Mouse (Mus musculus) myocyte (in vitro differentiated cells): ENCODE data around the gene Xrcc3. TPM values are rescaled to one million over a fixed set of nuclear protein-coding genes. Genes with fewer than 3 reads are reported as not detected.

Experiments used
- H3K27me3 ChIP-seq: one replicate; pipeline ENCODE4 v1.6.1; 2011; ENCODE audit not compliant: control insufficient read depth, insufficient read depth, insufficient read length
- H3K36me3 ChIP-seq: one replicate; pipeline ENCODE4 v1.6.1; 2011; ENCODE audit not compliant: control insufficient read depth, insufficient read depth
- H3K4me2 ChIP-seq: one replicate; pipeline ENCODE4 v1.6.1; 2011; ENCODE audit warnings: low read depth, control low read depth
- H3K4me3 ChIP-seq: one replicate; pipeline ENCODE4 v1.5.1; 2011; ENCODE audit warnings: mild to moderate bottlenecking, control low read depth, moderate library complexity
- H3K79me2 ChIP-seq: one replicate; pipeline ENCODE4 v1.6.1; 2011; ENCODE audit not compliant: control insufficient read depth, insufficient read depth
- H3ac ChIP-seq: one replicate; pipeline ENCODE4 v1.6.1; 2011; ENCODE audit not compliant: control insufficient read depth, insufficient read length
- CEBPB ChIP-seq: IDR thresholded peaks from 2 replicates; pipeline ENCODE4 v1.6.1; 2011; ENCODE audit warnings: mild to moderate bottlenecking, moderate library complexity; ENCODE audit not compliant: poor library complexity, insufficient read depth, severe bottlenecking
- E2F4 ChIP-seq: IDR thresholded peaks from one replicate; pipeline ENCODE4 v1.6.1; 2011; ENCODE audit warnings: mild to moderate bottlenecking, control low read depth, moderate library complexity; ENCODE audit not compliant: insufficient read depth
- MAX ChIP-seq: IDR thresholded peaks from one replicate; pipeline ENCODE4 v1.6.1; 2011; ENCODE audit warnings: low read depth, mild to moderate bottlenecking, control low read depth
- MYOD1 ChIP-seq, 3 experiments: IDR thresholded peaks; one replicate each; pipeline ENCODE4 v1.6.1; 2011; ENCODE audit warnings: control low read depth in 2 of 3, low read depth in 2 of 3, mild to moderate bottlenecking in 2 of 3, moderate library complexity in 1 of 3; ENCODE audit not compliant: insufficient read length in 2 of 3, control insufficient read depth in 1 of 3
- MYOG ChIP-seq, 3 experiments: IDR thresholded peaks; one replicate each; pipeline ENCODE4 v1.6.1; 2011; ENCODE audit warnings: control low read depth in 2 of 3, low read depth in 2 of 3, mild to moderate bottlenecking in 2 of 3; ENCODE audit not compliant: insufficient read length in 2 of 3, control insufficient read depth in 1 of 3, insufficient read depth in 1 of 3
- POLR2A ChIP-seq: IDR thresholded peaks from one replicate; pipeline ENCODE4 v1.6.1; 2011; ENCODE audit warnings: low read depth, mild to moderate bottlenecking, control low read depth, moderate library complexity; ENCODE audit not compliant: insufficient read length
- POLR2AphosphoS2 ChIP-seq: IDR thresholded peaks from one replicate; pipeline ENCODE4 v1.6.1; 2011; ENCODE audit warnings: low read depth, control low read depth; ENCODE audit not compliant: insufficient read length
- REST ChIP-seq: IDR thresholded peaks from one replicate; pipeline ENCODE4 v1.6.1; 2011; ENCODE audit warnings: mild to moderate bottlenecking, control low read depth, moderate library complexity; ENCODE audit not compliant: insufficient read depth, insufficient read length
- SRF ChIP-seq: IDR thresholded peaks from one replicate; pipeline ENCODE4 v1.6.1; 2011; ENCODE audit warnings: low read depth; ENCODE audit not compliant: control insufficient read depth, insufficient read length
- TCF12 ChIP-seq: IDR thresholded peaks from one replicate; pipeline ENCODE4 v1.6.1; 2011; ENCODE audit warnings: mild to moderate bottlenecking, control low read depth; ENCODE audit not compliant: poor library complexity, insufficient read depth, severe bottlenecking
- TCF3 ChIP-seq: IDR thresholded peaks from one replicate; pipeline ENCODE4 v1.6.1; 2011; ENCODE audit warnings: low read depth, control low read depth; ENCODE audit not compliant: insufficient read length
- USF1 ChIP-seq: IDR thresholded peaks from one replicate; pipeline ENCODE4 v1.6.1; 2011; ENCODE audit warnings: low read depth, mild to moderate bottlenecking, control low read depth, moderate library complexity
- polyA plus RNA-seq: library from polyadenylated mRNA; unstranded; fragments of >200 nt; fragmentation: generic; extraction: Trizol; gene quantifications from one replicate; pipeline ENCODE4 v1.2.1, GENCODE M21; 2012; ENCODE audit warnings: missing spikeins

Xrcc3 gene
- polyA plus RNA-seq, 1 experiment, result 4.9 TPM

DNA sequence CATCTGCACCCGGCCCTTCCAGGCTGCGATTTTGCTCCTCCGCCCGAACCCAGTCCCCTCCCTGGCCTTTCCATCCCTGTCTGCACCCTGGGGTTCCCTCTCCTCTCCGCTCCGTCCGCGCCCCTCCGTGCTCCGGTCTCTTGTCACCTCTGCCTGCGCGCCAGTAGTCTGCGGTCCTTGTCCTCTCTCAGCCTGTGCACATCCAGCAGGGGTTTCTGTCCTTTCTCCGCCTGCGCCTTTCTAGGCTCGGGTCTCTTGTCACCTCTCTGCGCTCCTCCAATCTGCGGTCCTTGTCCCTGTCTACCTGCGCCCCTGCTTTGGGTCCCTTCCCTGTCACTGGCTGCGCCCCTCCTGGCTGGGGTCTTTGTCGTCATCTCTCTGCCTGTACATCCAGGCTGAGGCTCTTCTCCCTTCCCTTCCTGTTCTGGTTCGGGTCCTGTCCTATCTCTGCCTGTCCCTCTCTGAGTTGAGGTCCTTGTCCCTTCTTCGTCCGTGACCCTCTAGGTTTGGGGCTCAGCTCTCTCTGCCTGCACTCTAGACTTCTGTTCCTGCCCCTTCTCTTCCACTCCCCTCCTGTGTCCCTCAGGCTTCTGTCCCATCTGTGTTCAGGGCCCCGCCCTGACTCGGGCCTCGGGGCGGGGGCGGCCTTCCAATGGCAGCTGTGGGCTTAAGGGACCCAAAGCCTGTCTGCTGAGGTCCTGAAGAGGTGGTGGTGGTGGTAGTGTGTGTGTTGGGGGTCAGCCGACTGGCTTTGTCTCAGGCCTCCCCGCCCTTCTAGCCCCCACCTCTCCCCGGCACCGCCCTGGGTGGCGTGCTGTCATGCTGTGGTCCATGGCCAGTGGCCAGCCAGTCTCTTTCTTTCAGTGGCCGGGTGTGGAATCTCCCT lies 54.3 kb downstream of the Xrcc3 start:
- peaks cover 54% of the 10 kb centered on the region for H3K79me2 ChIP-seq
- no peaks in the 10 kb centered on the region for H3K36me3 ChIP-seq
- TF ChIP-seq MYOG (IDR thresholded peaks at IDR 0.05; ENCODE audit: control insufficient read depth in 1 of 3, insufficient read depth in 1 of 3, insufficient read length in 2 of 3, low read depth in 2 of 3), result peak in 2 of 3 experiments; percentile 9 to 84
- TF ChIP-seq POLR2AphosphoS2, result peak; percentile 69
- peak in 2 of 3 experiments; percentile 7 to 64 for TF ChIP-seq MYOD1 (IDR thresholded peaks at IDR 0.05; ENCODE audit: control insufficient read depth in 1 of 3, insufficient read length in 2 of 3, low read depth in 2 of 3)
- no peak for TF ChIP-seq SRF
- peak; percentile 68 for TF ChIP-seq POLR2A
- TF ChIP-seq TCF12, result no peak
- no peak for TF ChIP-seq USF1
- TF ChIP-seq REST, result no peak
- no peaks in the 10 kb centered on the region for H3K27me3 ChIP-seq
- peak overlapping the region; percentile 87 for H3K4me3 ChIP-seq
- peak overlapping the region; percentile 87 for H3ac ChIP-seq
- H3K4me2 ChIP-seq, result peak overlapping the region; percentile 93

DNA sequence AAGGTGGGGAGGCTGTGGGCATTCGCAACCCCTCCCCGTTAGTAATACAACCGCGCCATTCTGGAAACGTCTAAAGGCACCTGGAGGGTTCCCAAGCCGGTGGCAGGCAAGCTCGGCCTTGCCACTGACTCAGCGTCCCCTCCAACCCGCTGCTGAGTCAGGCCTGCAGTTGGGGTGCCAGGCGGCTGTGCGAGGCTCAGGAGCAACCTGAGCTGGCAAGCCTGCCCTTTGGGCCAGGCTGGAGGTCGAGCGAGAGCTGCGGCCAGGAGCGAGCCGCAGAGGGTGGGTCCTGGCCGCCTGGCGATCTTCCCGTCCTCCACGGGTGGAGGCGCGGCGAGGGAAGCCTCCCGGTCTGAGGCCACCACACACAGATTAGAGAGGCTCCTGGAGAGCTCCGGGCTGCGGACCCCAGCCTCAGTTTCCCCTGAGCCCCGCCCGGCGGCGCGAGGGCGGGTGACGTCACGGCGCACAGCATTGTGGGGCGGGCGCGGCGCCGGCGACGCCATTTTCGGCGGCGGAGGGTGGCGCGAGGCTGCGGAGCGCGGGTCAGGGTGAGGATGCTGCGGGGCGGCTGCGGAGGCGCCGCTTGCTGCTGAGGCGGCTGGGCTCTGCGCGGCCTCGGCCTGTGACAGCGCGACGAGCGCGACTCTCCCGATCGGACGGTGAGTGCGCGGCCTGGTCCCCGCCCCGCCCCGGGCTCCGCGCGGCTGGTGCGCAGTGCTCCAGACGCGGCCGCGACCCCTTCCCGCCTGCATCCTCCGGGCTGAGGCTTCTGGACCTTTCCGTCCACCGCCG lies 55.1 kb downstream of the Xrcc3 start, which contains the start of gene Klc1:
Gene Klc1, plus strand, starts transcription at position 469 of the 795 bp plus-strand sequence.
- no peak for TF ChIP-seq TCF12
- TF ChIP-seq POLR2AphosphoS2, result peak; percentile 96
- peak in 1 of 3 experiments; percentile 47 for TF ChIP-seq MYOD1 (IDR thresholded peaks at IDR 0.05; ENCODE audit: control insufficient read depth in 1 of 3, insufficient read length in 2 of 3, low read depth in 2 of 3)
- TF ChIP-seq USF1, result no peak
- peak; percentile 93 for TF ChIP-seq POLR2A
- TF ChIP-seq MYOG (IDR thresholded peaks at IDR 0.05; ENCODE audit: control insufficient read depth in 1 of 3, insufficient read depth in 1 of 3, insufficient read length in 2 of 3, low read depth in 2 of 3), result peak in 2 of 3 experiments; percentile 6 to 66
- TF ChIP-seq CEBPB, result no peak
- no peak for TF ChIP-seq E2F4

GRCm38 (mm10) chr12:111757561-111758325 lies 55.9 kb downstream of the Xrcc3 start:
- Histone ChIP-seq H3K79me2 (peaks cover 37% of the 10 kb centered on the region), H3K4me2 (peak overlapping the region; percentile 69), H3K27me3 (no peaks in the 10 kb centered on the region), H3ac (peak overlapping the region; percentile 87), H3K4me3 (peak overlapping the region; percentile 87), H3K36me3 (no peaks in the 10 kb centered on the region)
- TF ChIP-seq TCF3, result no peak
- no peak for TF ChIP-seq POLR2AphosphoS2
- no peak for TF ChIP-seq SRF
- TF ChIP-seq POLR2A, result no peak
- TF ChIP-seq E2F4, result no peak
- TF ChIP-seq MYOD1 (IDR thresholded peaks at IDR 0.05; ENCODE audit: control insufficient read depth in 1 of 3, insufficient read length in 2 of 3, low read depth in 2 of 3), result no peak
- no peak for TF ChIP-seq MYOG (IDR thresholded peaks at IDR 0.05; ENCODE audit: control insufficient read depth in 1 of 3, insufficient read depth in 1 of 3, insufficient read length in 2 of 3, low read depth in 2 of 3)
- TF ChIP-seq TCF12, result no peak
- no peak for TF ChIP-seq USF1
- TF ChIP-seq CEBPB, result no peak
- TF ChIP-seq MAX, result no peak
- no peak for TF ChIP-seq REST

More for the DNA sequence above, 55.1 kb downstream of the Xrcc3 start, which contains the start of gene Klc1:
- Histone ChIP-seq H3K4me3 (peak within 1 kb of the TSS; percentile 87), H3K27me3 (no peaks in the 10 kb centered on the region), H3K79me2 (peaks cover 45% of the 10 kb centered on the region), H3K36me3 (no peaks in the 10 kb centered on the region), H3ac (peak within 1 kb of the TSS; percentile 87), H3K4me2 (peak within 1 kb of the TSS; percentile 93)

DNA sequence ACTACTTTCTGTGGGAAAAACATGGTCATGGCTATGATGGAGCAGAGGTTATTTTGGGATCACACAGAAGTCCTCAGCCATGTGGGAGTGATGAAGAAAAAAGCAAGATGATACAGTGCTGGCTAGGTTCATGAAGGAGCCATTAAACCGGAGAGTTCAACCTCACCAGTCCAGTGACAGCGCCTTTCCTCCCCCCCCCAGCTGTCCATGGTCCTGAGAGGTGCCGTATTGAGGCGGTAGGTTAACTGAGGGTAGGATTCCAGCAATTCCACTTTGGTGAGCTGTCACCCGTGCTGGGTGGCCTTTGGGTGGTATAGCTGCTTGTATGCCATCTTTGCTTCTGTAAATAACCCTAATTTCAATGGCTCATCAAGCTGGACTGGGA lies 57.0 kb downstream of the Xrcc3 start:
- Histone ChIP-seq H3ac (no peak overlapping the region), H3K4me2 (peak overlapping the region; percentile 69), H3K4me3 (no peak overlapping the region), H3K27me3 (no peaks in the 10 kb centered on the region), H3K79me2 (peaks cover 26% of the 10 kb centered on the region), H3K36me3 (no peaks in the 10 kb centered on the region)
- peak; percentile 87 for TF ChIP-seq REST
- peak in 2 of 3 experiments; percentile 22 to 67 for TF ChIP-seq MYOD1 (IDR thresholded peaks at IDR 0.05; ENCODE audit: control insufficient read depth in 1 of 3, insufficient read length in 2 of 3, low read depth in 2 of 3)
- TF ChIP-seq POLR2AphosphoS2, result peak; percentile 12
- no peak for TF ChIP-seq TCF3
- TF ChIP-seq MYOG (IDR thresholded peaks at IDR 0.05; ENCODE audit: control insufficient read depth in 1 of 3, insufficient read depth in 1 of 3, insufficient read length in 2 of 3, low read depth in 2 of 3), result peak in 1 of 3 experiments; percentile 78
- TF ChIP-seq E2F4, result no peak
- no peak for TF ChIP-seq MAX
- TF ChIP-seq POLR2A, result no peak
- TF ChIP-seq USF1, result no peak
